Mouse (Mus musculus) testis, postnatal 14 days (tissue): ENCODE data around the gene Pola2.

ENCODE experiments used
- DNase-seq: peaks from one replicate; pipeline ENCODE4 v3.0.0; 2021; ENCODE audit warnings: low spot score

Gene Pola2

DNA sequence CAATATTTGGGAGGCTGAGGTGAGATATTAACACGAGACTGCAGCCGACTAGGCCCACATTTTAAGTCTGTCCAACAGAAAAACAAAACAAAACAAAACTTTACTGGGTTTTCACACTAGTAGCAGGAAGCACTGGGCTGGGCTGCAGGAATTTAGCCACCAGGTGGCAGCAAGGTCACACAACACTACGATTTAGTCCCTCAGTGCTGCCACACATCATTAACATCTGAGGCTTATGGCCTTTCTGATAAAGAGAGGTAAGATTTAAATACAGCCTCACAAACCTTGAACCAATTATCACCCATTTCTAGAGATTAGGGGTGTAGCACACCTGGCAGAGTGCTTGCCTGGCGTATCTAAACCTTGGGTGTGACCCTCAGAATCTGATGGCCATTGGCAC is 1.3 kb upstream of the Pola2 start:
- no peak for DNase-seq

DNA sequence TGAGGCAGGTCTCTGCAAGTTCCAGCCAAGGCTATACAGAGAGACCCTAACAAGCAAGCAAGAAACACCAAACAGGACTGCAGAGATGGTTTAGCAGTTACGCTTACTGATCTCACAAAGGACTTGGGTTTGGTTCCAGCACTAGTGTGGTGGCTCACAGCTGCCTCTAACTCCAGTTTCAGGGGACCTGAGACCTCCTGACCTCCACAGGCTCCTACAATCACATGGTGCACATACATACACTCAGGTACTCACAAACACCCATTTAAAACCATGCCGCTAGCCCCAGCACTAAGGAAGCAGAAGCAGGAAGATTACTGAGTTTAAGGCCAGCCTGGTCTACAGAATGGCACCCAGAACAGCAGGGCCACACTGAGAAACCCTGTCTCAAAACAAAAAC is 802 bp upstream of the Pola2 start:
- no peak for DNase-seq

DNA sequence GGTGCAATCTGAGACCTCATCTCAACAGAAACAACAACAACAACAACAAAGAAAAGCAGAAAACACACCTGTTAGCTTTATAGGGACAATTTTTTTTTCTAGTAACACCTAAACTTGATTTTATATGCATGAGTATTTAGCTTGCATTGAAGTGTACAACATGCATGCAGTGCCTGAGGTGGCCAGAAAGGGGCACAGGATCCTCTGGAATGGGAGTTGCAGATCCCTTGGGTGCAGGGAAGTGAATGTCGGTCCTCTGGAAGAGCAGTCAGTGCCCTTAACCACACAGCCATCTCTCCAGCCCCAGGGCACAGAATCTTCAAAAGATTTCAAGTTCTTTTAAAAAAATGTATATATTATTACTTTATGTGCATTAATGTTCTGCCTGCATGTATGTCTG is 1.4 kb downstream of the Pola2 start:
- DNase-seq = no peak

DNA sequence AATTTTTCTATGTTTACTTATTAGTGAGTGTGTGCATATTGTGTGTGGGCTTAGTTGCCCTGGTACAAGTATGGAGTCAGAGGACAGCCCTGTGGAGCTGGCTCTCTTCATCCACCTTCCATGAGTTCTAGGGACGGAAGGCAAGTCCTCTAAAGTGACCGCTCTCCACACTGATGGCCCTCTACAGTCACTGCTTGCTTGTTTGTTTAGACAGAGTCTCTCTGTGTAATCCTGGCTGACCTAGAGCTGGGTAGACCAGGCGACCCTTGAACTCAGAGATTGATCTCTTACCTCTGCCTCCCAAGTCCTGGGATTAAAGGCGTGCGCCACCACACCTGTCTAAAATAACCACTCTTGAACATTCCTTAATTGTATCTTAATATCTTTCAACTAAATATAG is 6.6 kb downstream of the Pola2 start:
- no peak for DNase-seq

DNA sequence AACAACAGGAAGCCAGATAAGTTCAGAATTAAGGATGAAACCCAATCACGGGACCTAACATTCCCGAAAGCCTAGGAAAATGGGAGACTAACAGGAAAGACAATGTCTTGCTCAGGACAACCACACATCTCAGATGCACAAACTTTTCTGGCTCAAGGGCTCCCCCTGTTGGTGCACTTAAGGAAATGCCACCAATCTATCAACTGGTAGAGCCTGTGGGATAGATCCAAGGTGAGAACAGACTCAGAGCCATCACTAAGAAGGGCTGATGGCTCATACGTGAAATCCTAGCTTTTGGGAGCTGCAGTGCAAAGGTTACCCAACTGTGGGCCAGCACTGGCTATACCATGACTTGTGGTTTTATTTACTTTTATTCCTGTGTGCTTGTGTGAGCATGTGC is 7.3 kb downstream of the Pola2 start:
- DNase-seq = peak; percentile 53

DNA sequence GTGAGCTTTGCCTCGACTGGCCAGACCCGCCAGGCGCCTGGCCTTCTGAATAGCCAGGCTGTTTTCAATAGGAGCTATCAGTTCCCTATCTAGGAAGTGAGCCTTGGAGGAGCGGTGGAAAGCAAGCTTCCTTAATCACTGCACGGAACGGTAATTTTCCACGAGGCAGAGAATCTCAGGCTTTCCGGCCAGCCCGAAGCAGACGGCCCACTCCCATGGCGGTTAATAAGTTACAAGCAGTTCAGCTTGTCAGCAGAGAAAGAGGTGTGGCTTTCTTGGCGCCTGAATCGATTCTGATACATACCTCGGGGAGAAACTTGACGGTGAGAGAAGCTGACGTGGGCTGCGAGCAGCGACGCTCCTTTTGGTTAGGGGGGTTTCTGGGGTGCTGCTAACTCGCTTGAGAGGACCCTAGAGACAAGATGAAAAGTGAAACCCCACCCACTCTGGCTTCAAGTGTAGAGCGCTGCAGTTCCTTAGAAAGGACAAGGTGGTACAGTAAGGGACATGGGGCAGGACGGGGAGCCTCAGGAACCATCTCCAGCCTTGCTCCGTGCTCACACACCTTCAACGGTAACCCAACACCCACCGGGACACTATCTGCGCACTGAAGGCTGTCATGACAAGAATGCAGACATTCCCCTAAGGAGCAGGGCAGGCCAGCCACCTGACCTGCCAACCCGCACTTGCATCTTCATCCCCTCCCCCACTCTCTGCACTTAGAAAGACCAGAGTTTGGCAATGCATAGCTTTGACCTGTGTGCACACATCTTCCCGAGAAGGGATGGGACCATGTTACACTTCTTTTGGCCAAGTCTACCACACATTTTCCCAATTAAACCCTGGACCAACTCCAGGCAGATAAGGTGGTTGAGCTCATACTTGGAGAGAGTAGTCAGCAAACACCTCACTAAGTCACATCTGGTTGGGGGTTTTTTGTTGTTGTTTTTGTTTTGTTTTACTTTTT is 8.0 kb downstream of the Pola2 start:
- no peak for DNase-seq

DNA sequence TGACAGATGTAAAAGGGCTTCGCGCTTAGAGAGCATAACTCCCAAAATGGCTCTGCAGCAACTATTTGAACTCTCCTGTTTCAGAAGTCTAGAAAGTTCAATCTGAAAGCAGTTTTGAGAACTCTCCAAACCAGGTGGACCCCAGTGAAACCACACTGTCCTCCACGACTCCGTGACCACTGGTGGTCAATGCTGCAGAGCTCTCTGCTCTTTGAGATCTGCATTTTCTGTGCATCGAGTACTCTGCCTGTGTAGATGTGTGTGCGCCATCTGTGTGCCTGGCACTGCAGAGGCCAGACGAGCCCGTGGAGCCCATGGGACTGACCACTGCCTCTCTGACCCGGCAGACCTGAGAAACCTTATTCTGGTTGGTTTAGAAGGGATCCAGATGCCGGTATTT is 9.1 kb downstream of the Pola2 start:
- no peak for DNase-seq

DNA sequence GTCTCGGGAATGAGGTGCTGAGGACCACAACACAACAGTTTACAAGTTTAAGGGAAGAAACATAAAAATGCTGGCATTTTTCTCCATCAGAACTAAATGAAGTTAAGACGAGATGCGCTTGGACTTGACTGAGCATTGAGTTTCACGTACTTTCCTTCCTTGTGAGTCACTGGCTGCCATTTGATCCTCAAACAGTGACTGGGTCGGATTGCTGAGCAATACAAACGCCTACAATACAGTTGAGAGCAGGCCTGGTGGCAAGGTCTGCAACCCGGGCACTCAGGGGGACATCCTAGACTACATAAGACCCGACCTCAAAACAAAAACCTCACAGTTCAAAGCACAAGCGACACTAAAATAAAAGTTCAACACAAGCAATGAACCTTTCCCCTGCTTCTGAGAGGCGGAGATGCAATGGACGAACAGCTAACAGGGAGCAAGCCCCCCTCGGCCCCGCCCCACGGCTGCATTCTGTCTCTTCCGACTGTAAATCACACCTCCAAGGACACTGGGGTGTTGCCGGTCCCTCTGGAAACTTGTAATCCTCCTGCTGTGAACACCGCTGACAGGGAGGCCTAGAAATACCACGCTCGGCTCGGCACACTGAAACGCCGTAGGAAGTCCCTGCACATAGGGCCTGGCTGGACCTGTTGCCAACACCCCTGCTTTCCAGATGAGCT is 9.8 kb downstream of the Pola2 start:
- no peak for DNase-seq

DNA sequence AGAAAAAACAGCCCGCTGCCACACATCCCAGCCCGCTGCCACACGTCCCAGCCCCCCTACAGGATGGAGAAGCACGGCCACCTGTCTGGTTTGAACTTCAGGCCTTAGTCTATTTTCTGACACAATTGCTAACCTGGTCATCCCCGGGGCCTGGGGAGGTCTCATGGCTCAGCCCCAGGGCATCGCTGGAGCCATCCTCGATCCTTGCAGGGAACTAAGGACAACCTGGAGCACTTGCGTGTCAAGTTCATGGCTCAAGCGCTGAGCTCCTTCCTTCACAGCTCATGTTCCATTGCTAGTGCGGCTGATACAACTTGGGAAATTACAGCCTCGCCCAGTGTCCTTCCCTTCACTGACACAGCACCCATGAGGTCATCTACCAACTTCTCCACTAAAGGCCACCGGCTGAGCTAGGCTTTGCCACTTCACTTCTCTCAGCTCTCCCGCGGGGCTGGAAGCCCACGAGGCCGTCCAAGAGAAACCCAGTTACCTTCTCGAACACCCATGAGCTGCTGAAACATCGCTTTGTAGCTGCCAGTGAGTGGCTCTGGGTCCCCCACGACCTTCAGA is 10.7 kb downstream of the Pola2 start:
- DNase-seq = no peak

DNA sequence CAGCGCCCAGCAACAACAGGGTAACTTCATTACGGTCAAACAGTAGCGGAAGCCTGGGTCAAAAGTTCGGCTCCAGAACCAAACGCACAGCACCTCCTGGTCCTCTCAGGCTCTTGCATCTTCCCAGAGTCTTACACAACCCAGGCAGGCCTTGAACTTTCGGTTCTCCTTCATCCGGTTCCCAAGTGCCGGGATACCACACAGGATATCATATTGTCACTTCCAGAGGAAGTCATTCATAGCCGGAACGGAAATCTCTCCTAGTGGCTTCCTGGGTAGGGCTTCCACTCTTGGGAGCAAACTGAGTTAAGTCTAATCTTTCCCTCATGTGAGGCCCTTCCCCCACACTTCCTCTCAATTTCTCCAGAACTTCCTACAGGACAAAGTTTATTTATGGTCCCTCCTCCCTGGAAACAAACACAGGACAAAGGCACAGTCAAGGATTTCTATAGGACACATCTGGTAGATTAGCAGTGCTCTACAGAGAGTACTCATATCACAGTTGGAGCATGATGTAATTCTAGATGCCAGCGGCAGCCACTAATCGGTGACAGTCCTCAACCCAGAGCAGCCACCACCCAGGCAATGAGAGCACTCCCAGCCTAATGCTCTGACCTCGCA is 11.8 kb downstream of the Pola2 start:
- DNase-seq = no peak

DNA sequence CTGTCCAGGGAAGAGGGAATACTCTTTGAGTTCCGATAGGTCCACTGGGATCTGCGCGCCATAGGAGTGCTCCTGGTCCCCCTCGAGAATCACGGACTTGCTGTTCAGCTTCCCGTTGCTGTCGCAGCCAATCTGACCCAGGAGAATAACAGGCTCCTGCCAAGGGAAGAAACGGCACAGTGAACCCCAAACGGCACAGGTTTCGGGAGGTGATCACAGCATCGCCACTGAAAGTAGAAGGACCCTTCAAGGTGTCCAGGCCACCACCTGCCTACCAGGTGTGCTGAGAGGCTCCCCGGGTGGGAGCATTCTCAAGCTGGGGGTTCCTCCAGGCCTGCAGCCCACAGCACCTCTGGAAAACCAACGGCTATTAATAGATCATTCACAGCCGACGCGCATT is 12.4 kb downstream of the Pola2 start:
- DNase-seq = peak; percentile 5

DNA sequence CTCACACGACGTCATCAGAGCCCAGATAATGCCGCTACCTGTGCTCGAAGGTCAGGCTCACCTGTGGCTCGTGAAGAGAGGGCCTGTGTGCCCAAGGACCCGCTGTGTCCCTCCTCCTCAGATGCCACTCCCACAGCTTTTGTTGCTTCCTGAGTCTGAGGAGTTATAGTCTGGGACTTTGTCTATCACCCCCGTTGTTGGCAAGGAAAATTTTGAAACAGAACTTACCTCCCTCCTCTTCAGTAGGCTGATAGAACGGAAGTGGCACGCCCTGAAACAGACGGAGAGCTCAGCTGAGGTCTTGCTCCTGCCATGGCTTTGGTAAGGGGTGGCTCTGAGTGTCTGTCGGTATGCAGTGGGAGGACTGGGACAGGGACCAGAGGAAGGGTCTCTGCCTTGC is 13.8 kb downstream of the Pola2 start:
- no peak for DNase-seq

DNA sequence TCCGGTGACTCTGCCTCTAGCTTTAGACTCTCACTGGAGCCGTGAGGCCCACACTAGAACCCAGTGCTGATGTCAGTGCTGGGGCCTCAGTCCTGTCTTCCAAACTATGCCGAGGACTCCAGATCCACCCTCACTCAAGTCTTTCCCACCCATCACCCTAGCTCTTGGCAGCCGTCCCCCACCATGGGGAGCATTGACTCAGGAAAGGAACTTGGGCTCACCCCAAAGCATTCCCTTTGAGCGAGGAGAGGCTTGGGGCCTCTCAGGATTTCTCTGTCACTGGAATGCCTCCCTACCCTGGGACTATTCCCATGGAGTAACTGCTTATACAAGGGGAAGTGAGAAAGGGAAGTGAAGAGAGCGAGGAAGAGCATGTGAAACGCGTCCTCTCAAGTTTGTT is 18.1 kb downstream of the Pola2 start:
- DNase-seq = peak; percentile 5

DNA sequence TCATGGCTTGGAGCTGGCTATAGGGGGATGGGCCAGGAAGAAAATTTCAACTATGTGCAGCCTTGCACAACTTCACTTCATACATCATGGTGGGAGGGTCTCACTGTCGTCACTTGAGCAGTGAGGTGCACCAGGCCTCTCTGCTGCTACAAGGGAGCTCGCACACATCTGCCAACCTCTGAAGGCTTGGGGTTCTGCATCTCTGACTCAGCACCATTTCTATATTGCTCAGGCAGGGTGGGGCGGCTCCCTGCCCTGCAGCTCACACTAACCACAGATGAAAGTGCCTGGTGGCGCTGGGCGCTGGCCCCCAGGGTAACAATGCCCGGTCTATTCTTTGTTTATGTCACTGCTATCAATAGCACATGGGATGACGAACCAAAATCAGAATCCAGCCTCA is 19.0 kb downstream of the Pola2 start:
- no peak for DNase-seq

DNA sequence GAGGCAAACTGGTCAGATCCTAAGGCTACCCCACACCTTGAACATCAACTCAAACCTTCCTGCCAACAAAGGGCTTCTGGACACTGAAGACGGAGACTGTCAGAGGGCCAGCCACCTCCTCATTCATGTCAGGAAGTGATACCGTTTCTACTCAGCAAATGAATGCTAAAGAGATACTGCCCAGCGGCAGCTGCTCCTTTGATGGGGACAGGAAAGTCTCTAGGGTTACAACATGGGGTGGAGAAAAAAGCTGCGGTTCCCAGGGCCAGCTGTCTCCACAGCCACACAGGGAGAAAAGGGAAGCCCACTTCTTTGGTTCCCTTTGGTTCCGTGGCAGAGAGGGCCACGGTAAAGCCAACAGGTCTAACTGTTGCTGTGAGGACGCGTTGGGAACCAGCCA is 19.9 kb downstream of the Pola2 start:
- no peak for DNase-seq

DNA sequence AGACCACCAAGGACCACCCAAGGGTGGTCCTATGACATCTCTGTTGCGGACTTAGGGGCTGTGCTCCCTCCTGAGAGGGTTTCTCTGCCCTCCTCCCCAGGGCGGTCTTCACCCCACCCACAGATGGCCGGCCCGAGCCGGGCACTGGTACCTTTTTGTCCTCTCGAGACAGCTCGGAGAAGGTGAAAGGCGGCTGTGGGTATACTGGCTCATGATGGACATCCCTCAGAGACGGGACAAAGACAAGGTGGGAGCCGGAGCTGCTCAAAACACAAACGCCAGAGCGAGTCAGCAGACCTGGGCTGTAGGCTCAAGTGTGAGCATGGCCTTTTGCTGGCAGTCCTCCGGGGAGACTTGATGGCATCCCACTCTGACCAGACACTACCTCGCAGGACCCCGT is 20.6 kb downstream of the Pola2 start:
- DNase-seq = no peak

DNA sequence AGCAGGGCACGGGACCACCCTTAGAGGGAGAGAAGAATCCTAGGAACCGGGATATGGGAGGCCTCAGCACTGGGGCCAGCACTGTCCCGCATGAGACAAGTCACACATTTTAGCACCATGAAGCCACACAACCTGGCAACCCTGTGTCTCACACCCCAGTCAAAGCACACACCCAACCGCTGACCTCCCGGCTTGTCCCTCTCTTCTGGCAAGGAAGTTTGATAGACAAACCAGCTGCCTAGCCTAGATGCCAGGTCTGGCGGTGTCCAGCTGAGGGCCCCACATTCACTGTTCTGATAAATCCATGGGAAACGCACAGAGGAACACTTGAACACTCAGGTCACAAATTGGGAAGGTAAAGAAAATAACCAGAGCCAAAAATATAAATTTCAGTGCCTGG is 21.4 kb downstream of the Pola2 start:
- DNase-seq = no peak

DNA sequence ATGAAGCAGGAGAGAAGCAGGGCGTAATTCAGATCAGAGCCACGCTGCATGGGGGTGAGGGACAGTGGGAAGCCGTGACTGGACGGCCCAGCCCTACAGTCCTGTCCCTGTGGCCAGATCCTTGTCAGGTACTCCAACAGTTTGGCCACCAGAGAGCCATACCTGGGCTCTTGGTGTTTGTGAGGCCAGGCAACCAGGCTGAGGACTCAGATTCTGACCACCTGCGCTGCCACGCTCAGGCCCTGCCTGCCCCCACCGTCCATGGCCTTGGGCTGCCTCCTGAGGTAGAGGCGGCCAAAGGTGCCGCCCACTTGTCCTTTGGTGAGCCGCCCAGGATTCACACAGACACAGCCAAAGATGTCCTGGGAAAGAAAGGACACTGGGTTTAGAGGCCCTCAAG is 23.3 kb downstream of the Pola2 start:
- no peak for DNase-seq

DNA sequence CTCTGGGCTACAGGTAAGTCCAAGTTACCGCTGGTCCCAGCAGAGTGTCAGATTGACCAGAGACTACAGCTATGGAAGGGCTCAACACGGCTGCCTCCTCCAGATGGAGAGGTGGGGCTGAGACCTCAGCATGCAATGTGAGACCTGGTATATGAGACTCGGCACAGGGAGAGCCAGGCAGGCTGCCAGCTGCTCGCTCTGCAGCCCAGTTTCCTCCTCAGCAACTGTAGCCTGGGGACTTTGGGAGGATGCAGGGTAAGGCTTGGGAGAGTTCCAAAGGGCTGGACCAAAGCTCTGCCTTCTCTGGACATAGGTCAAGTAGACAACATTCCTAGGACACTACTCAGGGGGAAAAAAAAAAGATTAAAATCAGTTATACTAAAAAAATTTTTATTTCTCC is 23.8 kb downstream of the Pola2 start:
- peak; percentile 78 for DNase-seq

DNA sequence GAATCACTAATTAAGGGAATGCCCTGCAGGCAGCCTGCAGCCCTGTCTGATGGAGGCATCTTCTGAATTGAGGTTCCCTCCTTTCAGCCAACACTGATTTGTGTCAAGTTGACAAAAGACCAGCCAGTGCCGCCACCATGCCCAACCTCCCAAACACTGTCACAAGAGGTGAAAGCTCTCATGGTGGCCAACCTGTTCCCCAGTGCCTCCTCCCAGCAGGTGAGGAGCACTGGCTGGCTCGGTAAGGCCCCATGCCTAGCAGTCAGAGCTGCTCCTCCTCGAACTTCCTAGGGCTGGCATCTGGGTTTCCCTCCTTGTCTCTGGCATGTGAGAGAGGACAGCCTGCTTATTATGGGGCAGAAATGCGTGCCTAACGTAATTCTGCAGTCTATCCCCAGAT is 24.3 kb downstream of the Pola2 start:
- no peak for DNase-seq

DNA sequence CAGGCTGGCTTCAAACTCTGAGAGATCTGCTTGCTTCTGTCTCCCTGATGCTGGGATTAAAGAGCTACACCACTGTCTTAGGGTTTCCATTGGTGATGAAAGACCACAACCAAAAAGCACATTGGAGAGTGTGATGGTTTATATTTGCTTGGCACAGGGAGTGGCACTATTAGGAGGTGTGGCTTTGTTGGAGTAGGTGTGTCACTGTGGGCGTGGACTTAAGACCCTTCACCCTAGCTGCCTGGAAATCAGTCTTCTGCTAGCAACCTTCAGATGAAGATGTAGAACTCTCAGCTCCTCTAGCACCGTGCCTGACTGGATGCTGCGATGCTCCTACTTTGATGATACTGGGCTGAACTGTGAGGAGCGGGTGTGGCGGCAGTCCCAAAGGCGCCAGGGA is 25.5 kb downstream of the Pola2 start:
- DNase-seq = no peak

DNA sequence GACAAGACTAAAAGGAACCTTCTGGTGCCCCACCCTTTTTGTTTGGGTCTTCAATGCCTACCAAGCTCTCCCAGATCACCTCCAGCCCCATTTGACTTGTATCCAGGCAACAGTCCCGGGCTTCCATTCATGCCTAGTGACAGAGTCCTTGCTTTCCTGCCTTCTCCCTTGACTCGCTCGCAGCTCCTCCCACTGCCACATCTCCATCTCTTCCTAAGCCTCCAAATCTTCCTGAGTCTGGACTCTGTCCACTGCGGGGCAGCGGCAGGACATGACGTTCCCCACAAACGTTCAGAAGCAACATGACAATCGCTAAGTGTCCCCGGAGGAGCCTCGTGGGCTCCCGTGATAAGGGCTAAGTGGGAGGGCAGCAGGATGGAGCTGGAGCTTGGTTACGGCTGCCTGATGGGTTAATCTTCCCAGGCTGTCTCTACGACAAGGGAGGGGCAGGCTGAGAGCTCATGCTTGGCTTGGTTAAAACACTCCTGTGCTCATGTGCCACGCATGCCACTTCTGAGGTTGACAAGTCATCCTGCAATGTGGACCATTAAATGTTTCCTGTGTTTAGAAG is 26.1 kb downstream of the Pola2 start:
- no peak for DNase-seq
